Mouse (Mus musculus) spleen, adult 2 months (tissue): ENCODE results near the gene Prokr1. TPM values are rescaled to one million over a fixed set of nuclear protein-coding genes. Genes with fewer than 3 reads are reported as not detected.
"Not testable (repeated sequence)": the region's sequence is repeated elsewhere in the genome, so short reads cannot be mapped to it uniquely, and the experiment has no call there.

Experiments used
- DNase-seq, 2 experiments: peaks; one replicate each; pipeline versions ENCODE4 v3.0.0 to v3.0.0-alpha.2; 2012 to 2021; ENCODE audit warnings: low spot score in 2 of 2, low read depth in 1 of 2
- H3K27ac ChIP-seq: fragments of 200-500 bp; 2 replicates; pipeline ENCODE4 v1.5.1; 2012; ENCODE audit warnings: low read length, inconsistent platforms; ENCODE audit not compliant: insufficient read depth
- H3K27me3 ChIP-seq: fragments of 200-500 bp; 2 replicates; pipeline ENCODE4 v1.6.1; 2012; ENCODE audit warnings: mild to moderate bottlenecking, moderate library complexity, low read length, inconsistent platforms; ENCODE audit not compliant: control insufficient read depth, insufficient read depth
- H3K36me3 ChIP-seq: fragments of 200-500 bp; 2 replicates; pipeline ENCODE4 v1.6.1; 2012; ENCODE audit warnings: mild to moderate bottlenecking, low read length, inconsistent platforms; ENCODE audit not compliant: control insufficient read depth, insufficient read depth
- H3K4me1 ChIP-seq: fragments of 200-500 bp; 2 replicates; pipeline ENCODE4 v1.6.1; 2011; ENCODE audit warnings: inconsistent platforms; ENCODE audit not compliant: control insufficient read depth, insufficient read depth, insufficient read length
- H3K4me3 ChIP-seq: fragments of 200-500 bp; 2 replicates; pipeline ENCODE4 v1.5.1; 2011; ENCODE audit warnings: mild to moderate bottlenecking, inconsistent platforms; ENCODE audit not compliant: insufficient read depth, insufficient read length; ENCODE audit errors: extremely low read depth
- CTCF ChIP-seq: fragments of 200-500 bp; IDR thresholded peaks from 2 replicates; pipeline ENCODE4 v1.5.1; 2011; ENCODE audit warnings: mild to moderate bottlenecking, inconsistent platforms; ENCODE audit not compliant: insufficient read depth, insufficient read length, insufficient replicate concordance; ENCODE audit errors: extremely low read depth
- POLR2A ChIP-seq: fragments of 200-500 bp; IDR thresholded peaks from 2 replicates; pipeline ENCODE4 v1.6.1; 2011; ENCODE audit warnings: low read depth, low read length, inconsistent platforms
- WGBS: fragments of 180-500 bp; shearing (Covaris S2); methylation state at CpG from one replicate; pipeline ENCODE4 v1.1.7; 2018; 5-methylcytosine and 5-hydroxymethylcytosine counted together
- polyA plus RNA-seq: library from polyadenylated mRNA; depleted of rRNA; stranded (reverse); fragments of >200 nt; gene quantifications from 2 replicates; pipeline ENCODE4 v1.2.3, GENCODE M21; 2012; rRNA removed

Prokr1 gene
- polyA plus RNA-seq, result 0.74 and 1.4 TPM in 2 replicates

DNA sequence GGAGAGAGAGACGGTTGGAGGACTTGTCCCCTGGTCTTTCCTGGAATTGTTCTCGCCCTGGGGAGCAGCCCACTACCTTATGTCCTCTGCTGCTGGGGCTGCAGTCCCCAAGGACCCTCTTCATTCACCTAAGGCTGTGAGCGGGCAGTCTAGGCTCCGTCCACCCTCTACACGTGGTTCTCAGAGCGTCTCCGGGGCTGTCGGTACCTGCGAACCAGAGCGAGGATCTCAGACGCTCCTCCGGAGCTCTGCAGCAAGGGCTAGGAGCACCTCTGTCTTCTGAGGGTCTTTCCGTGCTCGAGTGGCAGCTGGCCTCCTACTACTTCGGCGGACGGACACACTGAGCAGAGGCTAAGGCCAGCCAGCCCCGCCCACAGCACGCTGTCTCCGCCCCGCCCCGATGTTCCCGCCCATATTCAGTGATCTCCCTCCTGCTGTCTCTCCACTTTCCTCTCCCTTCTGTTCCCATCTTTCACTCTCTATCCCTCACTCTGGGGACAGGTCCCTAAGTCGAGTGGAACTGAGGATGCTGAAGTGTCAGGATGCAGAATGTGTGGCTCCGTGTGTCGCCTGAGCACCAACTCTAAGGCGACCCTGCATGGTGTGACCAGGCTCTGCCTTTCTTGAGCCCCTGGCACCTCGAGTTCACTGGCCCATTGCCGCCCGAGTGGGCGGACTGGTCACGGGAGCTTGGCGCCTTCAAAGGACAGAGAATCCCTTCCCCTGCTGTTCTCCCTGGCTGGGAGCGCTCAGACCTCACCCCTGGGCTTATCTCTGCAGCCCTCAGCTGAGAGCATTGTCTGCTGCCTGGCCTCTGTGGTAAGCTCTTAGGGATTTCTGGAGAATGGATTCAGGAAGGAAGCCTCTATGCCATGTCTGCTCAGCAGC is at the start of gene Prokr1:
Gene Prokr1, minus strand, starts transcription at position 350 of the 888 bp plus-strand sequence.
- H3K27me3 ChIP-seq, result no peaks in the 10 kb centered on the region
- H3K4me1 ChIP-seq, result no peaks in the 10 kb centered on the region
- no peak within 1 kb of the TSS for H3K27ac ChIP-seq
- TF ChIP-seq POLR2A (no peak), CTCF (no peak)
- H3K36me3 ChIP-seq, result no peaks in the 10 kb centered on the region
- H3K4me3 ChIP-seq, result peak within 1 kb of the TSS; percentile 60
- 6% methylated on average over 34 of the region's 34 CpGs for WGBS
- peak in 1 of 2 experiments; percentile 28 for DNase-seq

- TF ChIP-seq POLR2A (no peak), CTCF (no peak)
Observed at GRCm38 (mm10) chr6:87638134-87638660, 47.7 kb upstream of the Prokr1 start.

GRCm38 (mm10) chr6:87632176-87632575 is 41.6 kb upstream of the Prokr1 start:
- no peak for TF ChIP-seq CTCF
- TF ChIP-seq POLR2A, result no peak
- no peaks in the 10 kb centered on the region for H3K27me3 ChIP-seq
- no peak for DNase-seq
- peaks cover 2% of the 10 kb centered on the region; the same call in 1 of the 2 replicates for H3K36me3 ChIP-seq
- no peaks in the 10 kb centered on the region for H3K4me1 ChIP-seq
- no peak overlapping the region for H3K27ac ChIP-seq
- 90% methylated on average over 4 of the region's 4 CpGs for WGBS
- H3K4me3 ChIP-seq, result no peak overlapping the region

More at GRCm38 (mm10) chr6:87638134-87638660, 47.7 kb upstream of the Prokr1 start:
- Histone ChIP-seq H3K4me1 (no peaks in the 10 kb centered on the region), H3K27me3 (no peaks in the 10 kb centered on the region), H3K27ac (no peak overlapping the region), H3K36me3 (peaks cover 4% of the 10 kb centered on the region), H3K4me3 (no peak overlapping the region)
- no peak for DNase-seq
- WGBS, result 96% methylated on average over 11 of the region's 11 CpGs

GRCm38 (mm10) chr6:87628936-87629335 is 38.4 kb upstream of the Prokr1 start:
- DNase-seq, H3K4me3 ChIP-seq, H3K36me3 ChIP-seq, H3K4me1 ChIP-seq, H3K27ac ChIP-seq, H3K27me3 ChIP-seq: not testable (repeated sequence)
- WGBS, result 88% methylated on average over 15 of the region's 15 CpGs

- H3K27me3 ChIP-seq, result no peaks in the 10 kb centered on the region
- no peak for TF ChIP-seq CTCF
- no peak for TF ChIP-seq POLR2A
- no peak overlapping the region for H3K4me3 ChIP-seq
- WGBS, result 95% methylated on average over 3 of the region's 3 CpGs
- H3K27ac ChIP-seq, result no peak overlapping the region
- DNase-seq, result no peak
- no peaks in the 10 kb centered on the region for H3K36me3 ChIP-seq
- no peaks in the 10 kb centered on the region for H3K4me1 ChIP-seq
Observed at GRCm38 (mm10) chr6:87623151-87623550, 32.6 kb upstream of the Prokr1 start.

GRCm38 (mm10) chr6:87621281-87621680 is 30.7 kb upstream of the Prokr1 start:
- no peak for TF ChIP-seq POLR2A
- TF ChIP-seq CTCF, result no peak
- no peak overlapping the region for H3K27ac ChIP-seq
- H3K4me3 ChIP-seq, result no peak overlapping the region
- WGBS, result 76% methylated on average over 3 of the region's 3 CpGs
- H3K27me3 ChIP-seq, result no peaks in the 10 kb centered on the region
- no peaks in the 10 kb centered on the region for H3K36me3 ChIP-seq
- H3K4me1 ChIP-seq, result no peaks in the 10 kb centered on the region
- no peak for DNase-seq

GRCm38 (mm10) chr6:87618021-87618420 is 27.5 kb upstream of the Prokr1 start:
- no peak for DNase-seq
- H3K4me3 ChIP-seq, result no peak overlapping the region
- TF ChIP-seq CTCF, result no peak
- TF ChIP-seq POLR2A, result no peak
- WGBS, result 81% methylated on average over 8 of the region's 8 CpGs
- H3K4me1 ChIP-seq, result no peaks in the 10 kb centered on the region
- no peaks in the 10 kb centered on the region for H3K27me3 ChIP-seq
- no peaks in the 10 kb centered on the region for H3K36me3 ChIP-seq
- no peak overlapping the region for H3K27ac ChIP-seq
